Mouse (Mus musculus) B cell, adult 2 months (primary cell): ENCODE measurements around the gene Col6a2.

Experiments used
- DNase-seq, 2 experiments: peaks; one replicate each; pipeline ENCODE4 v3.0.0; 2022

Gene Col6a2

GRCm38 (mm10) chr10:76622928-76623680 lies at the start of gene Col6a2:
TSS of gene Col6a2 (minus strand) at chr10:76623630.
- peak; percentile 6 to 25 for DNase-seq

GRCm38 (mm10) chr10:76671939-76672338 lies 48.5 kb upstream of the Col6a2 start:
- DNase-seq: no peak

DNA sequence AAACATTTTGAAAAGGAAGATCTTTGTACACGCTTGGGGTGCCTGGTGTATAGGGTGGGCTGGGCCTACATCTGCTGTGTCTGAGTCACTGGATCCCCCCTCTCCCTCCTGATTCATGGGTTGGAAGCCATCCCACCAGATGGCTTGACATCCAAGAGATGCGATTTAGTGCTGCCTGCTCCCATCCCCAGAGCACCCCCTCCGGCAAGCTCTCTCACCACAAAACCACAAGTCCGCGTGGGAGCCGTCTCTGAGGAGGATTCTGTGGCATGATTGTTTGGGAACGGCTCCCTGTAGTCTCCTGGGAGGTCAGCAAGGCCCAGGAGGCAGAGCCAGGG lies 45.5 kb upstream of the Col6a2 start:
- DNase-seq: no peak

DNA sequence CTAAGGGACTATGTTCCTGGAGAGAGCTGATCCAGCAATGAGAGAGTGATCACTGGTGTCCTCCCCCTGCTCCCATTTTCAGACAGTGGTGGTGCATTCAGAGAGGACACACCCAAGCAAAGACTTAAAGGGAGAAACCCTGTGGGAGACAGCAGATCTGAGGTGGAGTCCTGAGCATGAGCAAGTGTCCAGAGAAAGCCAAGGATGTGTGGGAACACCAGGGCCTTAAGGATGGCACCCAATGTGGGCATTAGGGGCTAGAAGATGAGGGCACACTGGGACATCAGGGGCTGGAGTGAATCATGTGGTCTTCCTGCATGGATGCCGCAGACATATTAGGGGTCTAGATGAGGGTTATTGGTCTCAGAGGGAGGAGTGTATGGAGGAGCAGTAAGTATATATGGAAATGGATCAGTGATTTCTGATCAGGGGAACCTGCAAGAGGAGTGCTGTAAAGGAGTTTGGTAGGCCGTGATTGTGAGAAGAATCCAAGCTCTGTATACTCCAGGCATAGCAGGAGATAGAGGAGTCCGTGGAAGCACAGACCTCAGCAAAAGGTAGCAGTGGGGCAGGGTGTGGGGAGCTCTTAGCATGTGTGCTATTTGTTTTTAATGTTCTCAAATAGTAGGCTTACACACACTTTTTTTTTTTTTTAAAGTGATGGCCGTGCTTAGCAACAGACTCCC lies 45.0 kb upstream of the Col6a2 start:
- DNase-seq: no peak

GRCm38 (mm10) chr10:76667197-76667805 lies 43.9 kb upstream of the Col6a2 start:
- DNase-seq: no peak

GRCm38 (mm10) chr10:76665551-76665950 lies 42.1 kb upstream of the Col6a2 start:
- no peak for DNase-seq

- DNase-seq: no peak
Measured at GRCm38 (mm10) chr10:76664156-76665115, 41.0 kb upstream of the Col6a2 start.

DNA sequence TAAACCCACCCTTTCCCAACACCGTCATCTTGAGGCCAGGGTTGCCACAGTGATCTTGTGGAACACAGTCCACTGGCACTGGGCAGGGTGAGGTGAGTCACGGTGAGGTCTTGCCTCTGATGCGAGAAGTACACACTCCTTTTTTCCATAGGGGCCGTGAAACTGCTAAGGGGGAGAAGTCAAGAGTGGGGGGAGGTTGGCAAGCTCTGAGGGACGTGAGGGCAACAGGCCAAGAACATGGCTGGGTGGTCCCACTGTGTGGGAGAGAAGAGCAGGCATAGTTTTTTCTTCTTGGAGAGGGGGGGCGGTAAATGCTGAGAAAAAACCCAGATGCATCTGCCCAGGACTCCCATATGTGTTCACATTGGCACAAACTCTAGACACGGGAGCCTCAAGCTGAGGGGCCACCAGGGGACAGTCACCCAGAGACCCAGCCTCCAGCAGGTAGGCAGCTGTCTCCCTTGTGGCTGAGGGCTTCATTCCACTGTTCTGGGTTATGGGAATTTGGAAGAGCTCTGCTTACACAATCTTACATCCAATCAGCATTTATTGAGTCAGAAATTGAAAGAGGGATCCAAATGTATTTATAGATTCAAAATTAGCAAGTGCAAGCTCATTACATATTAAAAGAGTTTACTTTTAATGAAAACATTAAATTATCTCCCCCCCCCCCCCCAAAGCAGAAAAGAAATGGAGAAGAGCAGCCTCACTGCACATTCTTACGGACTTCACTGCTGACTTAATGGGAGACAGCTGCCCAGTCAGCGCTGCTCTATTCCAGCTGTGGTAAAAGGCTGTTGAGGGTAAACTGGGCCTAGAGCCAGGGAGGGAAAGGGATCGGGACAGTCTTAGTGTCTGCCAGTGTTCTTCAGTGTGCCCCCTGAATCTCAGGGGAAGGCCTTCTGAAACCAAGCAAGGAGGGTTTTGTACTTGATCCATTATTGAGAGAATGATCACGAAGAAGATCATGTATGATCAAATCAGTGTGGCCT lies 30.2 kb upstream of the Col6a2 start:
- no peak for DNase-seq

- DNase-seq: no peak
Measured at GRCm38 (mm10) chr10:76650662-76651342, 27.4 kb upstream of the Col6a2 start.

- no peak for DNase-seq
Measured at GRCm38 (mm10) chr10:76648738-76649137, 25.3 kb upstream of the Col6a2 start.

GRCm38 (mm10) chr10:76647390-76647789 lies 24.0 kb upstream of the Col6a2 start:
- no peak for DNase-seq

DNA sequence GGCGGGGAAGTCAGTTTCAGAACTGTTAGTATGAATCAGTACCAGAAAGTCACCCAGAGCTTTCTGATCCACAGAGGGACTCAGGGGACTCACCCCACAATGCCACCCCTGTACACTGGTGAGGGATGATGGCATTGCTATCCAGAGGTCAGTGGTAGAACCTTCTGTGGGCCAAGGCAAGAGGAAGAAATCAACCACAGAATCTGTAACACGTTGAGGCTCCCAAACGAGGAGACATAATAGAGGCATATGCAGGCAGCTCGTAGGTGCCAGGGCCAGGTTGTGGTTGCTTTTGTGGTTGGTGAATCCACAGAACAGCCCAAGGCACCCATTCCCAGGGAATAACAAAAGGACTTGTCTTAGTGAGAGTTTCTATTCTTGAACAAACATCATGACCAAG lies 22.3 kb upstream of the Col6a2 start:
- DNase-seq: no peak

DNA sequence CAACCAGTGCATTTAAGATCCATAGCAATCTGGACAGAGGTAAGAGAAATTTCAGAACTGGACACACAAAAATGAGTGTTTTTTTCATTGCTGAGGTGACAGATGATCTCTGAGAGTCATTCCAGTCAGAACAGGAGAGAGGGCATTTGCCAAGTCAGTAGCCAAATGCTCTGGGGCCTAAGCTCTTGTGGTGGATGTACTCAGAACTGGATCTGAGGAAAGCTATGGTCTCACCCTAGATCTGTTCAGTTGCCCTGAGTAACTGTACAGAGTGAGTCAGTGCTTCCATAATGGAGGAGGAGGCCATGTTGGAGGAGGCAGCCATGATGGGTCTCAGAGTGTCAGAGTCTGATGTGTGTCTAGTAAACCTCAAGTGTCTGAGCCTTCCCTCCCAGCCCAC lies 21.6 kb upstream of the Col6a2 start:
- DNase-seq: no peak

DNA sequence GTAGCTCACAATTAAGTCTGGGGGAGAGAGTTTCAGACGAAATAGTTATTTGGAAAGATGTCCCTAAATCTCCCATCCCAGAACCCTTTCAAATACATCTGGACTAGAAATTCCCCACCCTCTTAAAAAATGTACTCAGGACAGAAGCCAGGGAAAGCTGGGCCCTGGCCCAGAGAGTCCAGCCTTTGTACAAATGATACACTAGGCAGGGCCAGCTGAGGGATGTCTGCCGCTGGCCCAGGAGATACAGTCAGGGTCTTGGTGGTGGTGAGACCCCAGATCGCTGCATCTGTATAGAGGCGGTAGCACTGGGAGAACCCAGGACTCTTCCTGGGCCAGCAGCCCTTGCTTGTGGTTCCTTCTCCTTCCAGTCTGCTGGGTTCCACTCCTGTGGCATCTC lies 20.6 kb upstream of the Col6a2 start:
- DNase-seq: no peak

DNA sequence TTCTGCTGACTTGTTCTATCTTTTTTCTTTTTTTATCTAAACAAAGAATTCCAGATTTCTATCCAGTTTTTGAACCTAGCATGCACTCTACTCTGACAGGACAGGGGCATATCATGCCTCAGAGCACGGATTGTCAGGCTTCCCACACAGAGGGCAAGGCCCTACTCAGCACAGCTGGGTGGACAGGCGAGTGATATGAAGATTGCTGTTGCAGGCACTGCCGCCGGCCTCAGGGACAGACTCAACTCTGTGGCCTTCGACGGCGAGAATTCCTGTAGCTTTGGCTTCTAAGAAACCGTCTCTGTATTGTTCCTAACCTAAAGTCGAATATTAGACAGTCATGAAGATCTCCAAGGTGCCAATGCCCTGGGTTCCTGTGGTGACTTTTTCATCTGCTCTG lies 20.0 kb upstream of the Col6a2 start:
- no peak for DNase-seq

- no peak for DNase-seq
Measured at GRCm38 (mm10) chr10:76642628-76643434, 19.4 kb upstream of the Col6a2 start.

- DNase-seq: no peak
Measured at GRCm38 (mm10) chr10:76641894-76642627, 18.6 kb upstream of the Col6a2 start.

- DNase-seq: no peak
Measured at GRCm38 (mm10) chr10:76639952-76640351, 16.5 kb upstream of the Col6a2 start.

- no peak for DNase-seq
Measured at GRCm38 (mm10) chr10:76636601-76637000, 13.2 kb upstream of the Col6a2 start.

- DNase-seq: no peak
Measured at GRCm38 (mm10) chr10:76636026-76636425, 12.6 kb upstream of the Col6a2 start.
